Mouse (Mus musculus) intestine, embryonic 16.5 days (tissue): Measurements from ENCODE around the gene 4930507D05Rik. TPM values are rescaled to one million over a fixed set of nuclear protein-coding genes. Genes with fewer than 3 reads are reported as not detected.
"Not testable (repeated sequence)": the region's sequence is repeated elsewhere in the genome, so short reads cannot be mapped to it uniquely, and the experiment has no call there.

Experiments
- ATAC-seq: fragments of 200-750 bp; cut with Nextera tagmentation; 2 replicates; pipeline ENCODE4 v1.8.0; 2017; ENCODE audit warnings: moderate TSS enrichment, moderate library complexity
- H3K27ac ChIP-seq: fragments of 300-500 bp; sonication (generic); 2 replicates; pipeline ENCODE4 v1.5.1; 2014; ENCODE audit warnings: mild to moderate bottlenecking, low read length
- H3K27me3 ChIP-seq: fragments of 300-500 bp; sonication (generic); replicated peaks from 2 replicates; pipeline ENCODE4 v1.6.1; 2014; ENCODE audit warnings: low read length, control low read depth, mixed read lengths; ENCODE audit not compliant: control insufficient read depth, insufficient read depth
- H3K36me3 ChIP-seq: fragments of 300-500 bp; sonication (generic); 2 replicates; pipeline ENCODE4 v1.6.1; 2014; ENCODE audit warnings: low read length, control low read depth; ENCODE audit not compliant: control insufficient read depth, insufficient read depth
- H3K4me1 ChIP-seq: fragments of 300-500 bp; sonication (generic); 2 replicates; pipeline ENCODE4 v1.6.1; 2014; ENCODE audit warnings: low read length, control low read depth, mixed read lengths; ENCODE audit not compliant: control insufficient read depth, insufficient read depth
- H3K4me2 ChIP-seq: fragments of 300-500 bp; sonication (generic); 2 replicates; pipeline ENCODE4 v1.6.1; 2014; ENCODE audit warnings: low read depth, low read length, control low read depth
- H3K4me3 ChIP-seq: fragments of 300-500 bp; sonication (generic); 2 replicates; pipeline ENCODE4 v1.5.1; 2014; ENCODE audit warnings: mild to moderate bottlenecking, low read length
- H3K9ac ChIP-seq: fragments of 300-500 bp; sonication (generic); 2 replicates; pipeline ENCODE4 v1.6.1; 2014; ENCODE audit warnings: low read depth, low read length
- H3K9me3 ChIP-seq: fragments of 300-500 bp; sonication (generic); 2 replicates; pipeline ENCODE4 v1.6.1; 2016; ENCODE audit warnings: low read length, control low read depth; ENCODE audit not compliant: control insufficient read depth
- WGBS: fragments of 180-500 bp; shearing (Covaris S2); extraction: QIAGEN DNeasy Blood & Tissue Kit; methylation state at CpG from one replicate; pipeline ENCODE4 v1.1.7; 2014; 5-methylcytosine and 5-hydroxymethylcytosine counted together
- polyA plus RNA-seq: library from polyadenylated mRNA; unstranded; fragments of >200 nt; fragmentation: Nextera tagmentation; extraction: Ambion mirVana; gene quantifications from 2 replicates; pipeline ENCODE4 v1.2.1, GENCODE M21; 2015

4930507D05Rik gene
- polyA plus RNA-seq, 1 experiment from 2014 or later: 0.45 TPM

- WGBS: 58% methylated on average over 5 of the region's 5 CpGs
- Histone ChIP-seq H3K4me3 (no peak overlapping the region), H3K9me3 (no peaks in the 10 kb centered on the region), H3K9ac (no peak overlapping the region), H3K27ac (peak overlapping the region; percentile 58), H3K27me3 (no peaks in the 10 kb centered on the region), H3K36me3 (no peaks in the 10 kb centered on the region), H3K4me2 (0 out of 2 replicates have a peak overlapping the region, but pooled peaks have one; percentile 26), H3K4me1 (peaks cover 18% of the 10 kb centered on the region)
- peak; percentile 57 for ATAC-seq
Measured at GRCm38 (mm10) chr10:62419422-62419821, 29.9 kb upstream of the 4930507D05Rik start.

- no peaks in the 10 kb centered on the region for H3K9me3 ChIP-seq
- peak overlapping the region; percentile 59 for H3K9ac ChIP-seq
- peaks cover 21% of the 10 kb centered on the region for H3K4me1 ChIP-seq
- H3K27me3 ChIP-seq: no peaks in the 10 kb centered on the region
- ATAC-seq: no peak
- peak overlapping the region; percentile 72 for H3K27ac ChIP-seq
- no peaks in the 10 kb centered on the region for H3K36me3 ChIP-seq
- peak overlapping the region; percentile 44 for H3K4me2 ChIP-seq
- WGBS: 45% methylated on average over 6 of the region's 6 CpGs
- peak overlapping the region; percentile 45 for H3K4me3 ChIP-seq
Measured at GRCm38 (mm10) chr10:62420399-62420798, 28.9 kb upstream of the 4930507D05Rik start.

- Histone ChIP-seq H3K36me3 (no peaks in the 10 kb centered on the region), H3K9me3 (no peaks in the 10 kb centered on the region), H3K4me3 (peak overlapping the region; percentile 45), H3K27me3 (no peaks in the 10 kb centered on the region), H3K4me2 (peak overlapping the region; percentile 44), H3K27ac (peak overlapping the region; percentile 72), H3K9ac (peak overlapping the region; percentile 59), H3K4me1 (peaks cover 25% of the 10 kb centered on the region)
- no peak for ATAC-seq
- WGBS: 76% methylated on average over 3 of the region's 3 CpGs
Measured at GRCm38 (mm10) chr10:62421127-62421526, 28.2 kb upstream of the 4930507D05Rik start.

GRCm38 (mm10) chr10:62422255-62422654 lies 27.0 kb upstream of the 4930507D05Rik start, which contains the start of gene Hkdc1:
TSS of gene Hkdc1 (minus strand) at chr10:62422491.
- peak; percentile 58 for ATAC-seq
- peak within 1 kb of the TSS; percentile 59 for H3K9ac ChIP-seq
- H3K4me3 ChIP-seq: peak within 1 kb of the TSS; percentile 45

GRCm38 (mm10) chr10:62425081-62425871 lies 24.0 kb upstream of the 4930507D05Rik start:
- ATAC-seq: peak; percentile 70

More at GRCm38 (mm10) chr10:62422255-62422654, 27.0 kb upstream of the 4930507D05Rik start, which contains the start of gene Hkdc1:
- Histone ChIP-seq H3K4me2 (peak within 1 kb of the TSS; percentile 44), H3K27me3 (no peaks in the 10 kb centered on the region), H3K36me3 (no peaks in the 10 kb centered on the region), H3K27ac (peak within 1 kb of the TSS; percentile 72), H3K9me3 (no peaks in the 10 kb centered on the region), H3K4me1 (peaks cover 26% of the 10 kb centered on the region)
- WGBS: 33% methylated on average over 15 of the region's 15 CpGs

GRCm38 (mm10) chr10:62430427-62430826 lies 18.9 kb upstream of the 4930507D05Rik start:
- Histone ChIP-seq H3K9ac (no peak overlapping the region), H3K27me3 (no peaks in the 10 kb centered on the region), H3K4me1 (peaks cover 8% of the 10 kb centered on the region), H3K36me3 (peaks cover 25% of the 10 kb centered on the region), H3K4me3 (no peak overlapping the region), H3K9me3 (no peaks in the 10 kb centered on the region), H3K4me2 (no peak overlapping the region), H3K27ac (no peak overlapping the region)
- 90% methylated on average over 5 of the region's 5 CpGs for WGBS
- ATAC-seq: no peak

More at GRCm38 (mm10) chr10:62425081-62425871, 24.0 kb upstream of the 4930507D05Rik start:
- Histone ChIP-seq H3K27ac (peak overlapping the region; percentile 80), H3K9me3 (no peaks in the 10 kb centered on the region), H3K9ac (peak overlapping the region; percentile 44), H3K4me3 (no peak overlapping the region), H3K27me3 (no peaks in the 10 kb centered on the region), H3K4me2 (peak overlapping the region; percentile 12; the same call in 1 of the 2 replicates), H3K4me1 (peaks cover 26% of the 10 kb centered on the region), H3K36me3 (peaks cover 9% of the 10 kb centered on the region; the same call in 1 of the 2 replicates)
- WGBS: 31% methylated on average over 9 of the region's 9 CpGs

GRCm38 (mm10) chr10:62450280-62450640 lies 971 bp downstream of the 4930507D05Rik start:
- WGBS: 32% methylated on average over 18 of the region's 18 CpGs
- ATAC-seq: peak; percentile 58
- Histone ChIP-seq H3K9ac (peak overlapping the region; percentile 97), H3K27ac (peak overlapping the region; percentile 88), H3K4me3 (peak overlapping the region; percentile 98), H3K4me2 (peak overlapping the region; percentile 52), H3K4me1 (peaks cover 9% of the 10 kb centered on the region), H3K9me3 (no peaks in the 10 kb centered on the region), H3K27me3 (no peaks in the 10 kb centered on the region), H3K36me3 (peaks cover 13% of the 10 kb centered on the region)

GRCm38 (mm10) chr10:62452001-62452400 lies 2.7 kb downstream of the 4930507D05Rik start:
- not testable (repeated sequence) for H3K36me3 ChIP-seq, H3K27me3 ChIP-seq, H3K4me3 ChIP-seq, H3K4me1 ChIP-seq, H3K27ac ChIP-seq, H3K9me3 ChIP-seq, ATAC-seq, H3K9ac ChIP-seq, H3K4me2 ChIP-seq
- 70% methylated on average over 11 of the region's 11 CpGs for WGBS

- Histone ChIP-seq H3K36me3 (0 out of 2 replicates have a peak, but pooled peaks cover 5% of the 10 kb centered on the region), H3K4me2 (no peak overlapping the region), H3K27ac (no peak overlapping the region), H3K9ac (no peak overlapping the region), H3K27me3 (no peaks in the 10 kb centered on the region), H3K4me1 (no peaks in the 10 kb centered on the region), H3K4me3 (no peak overlapping the region), H3K9me3 (no peaks in the 10 kb centered on the region)
- no peak for ATAC-seq
Measured at GRCm38 (mm10) chr10:62461321-62461720, 12.0 kb downstream of the 4930507D05Rik start.
